ENCODE assay signal across 10 mouse cellular contexts in genomic region chr2:31127899-31128298, GRCm38 (mm10). TPM values are rescaled to one million over a fixed set of nuclear protein-coding genes. Genes with fewer than 3 reads are reported as not detected.
DNase-seq lines count a peak whose midpoint lies in the region; ATAC-seq and TF ChIP-seq lines count a peak whose summit lies in the region.
"Had no signal": no experiment of that assay in that cellular context is flagged by ENCODE, and none has a peak within 500 bp of the region (broad histone marks: within the 10 kb centered on the region; RNA-seq: fewer than 3 reads in every experiment).

No protein-coding gene starts in this region.

- H3K9ac ChIP-seq in CH12.LX (ENCODE audit: insufficient read depth, low read depth) = no peak overlapping the region
- H3K9ac ChIP-seq in lung, postnatal 0 days (replicated peaks; ENCODE audit: low read depth) = no peak overlapping the region
- no peak overlapping the region for H3K9ac ChIP-seq in intestine, embryonic 16.5 days (ENCODE audit: low read depth, low read length)
- H3K9ac ChIP-seq: forebrain, embryonic 12.5 days; hindbrain, embryonic 12.5 days had no signal

- H3K27me3 ChIP-seq in CH12.LX (replicated peaks) = no peaks in the 10 kb centered on the region
- H3K27me3 ChIP-seq in lung, postnatal 0 days (replicated peaks; ENCODE audit: insufficient read depth, low read length) = no peaks in the 10 kb centered on the region
- H3K27me3 ChIP-seq in intestine, embryonic 16.5 days (replicated peaks; ENCODE audit: control insufficient read depth, insufficient read depth, low read length) = no peaks in the 10 kb centered on the region
- H3K27me3 ChIP-seq: forebrain, embryonic 12.5 days; hindbrain, embryonic 12.5 days had no signal

- no peak for TF ChIP-seq EP300 in CH12.LX (IDR thresholded peaks at IDR 0.05; ENCODE audit: low read length)
- TF ChIP-seq EP300 in lung, postnatal 0 days (IDR thresholded peaks at IDR 0.05) = no peak

- no peak overlapping the region for H3K4me2 ChIP-seq in CH12.LX (ENCODE audit: insufficient read depth, low read depth, poor library complexity, severe bottlenecking)
- no peak overlapping the region for H3K4me2 ChIP-seq in lung, postnatal 0 days (replicated peaks; ENCODE audit: low read depth, low read length)
- H3K4me2 ChIP-seq in intestine, embryonic 16.5 days (ENCODE audit: low read depth, low read length) = no peak overlapping the region
- H3K4me2 ChIP-seq: forebrain, embryonic 12.5 days; hindbrain, embryonic 12.5 days had no signal

- no peak for TF ChIP-seq CTCF in gastrocnemius, adult 2 months (IDR thresholded peaks at IDR 0.05)
- no peak for TF ChIP-seq CTCF in CH12.LX (conservative IDR thresholded peaks at IDR 0.05 in 1 of 2, IDR thresholded peaks at IDR 0.05 in 1 of 2; ENCODE audit: low read depth in 2 of 2, low read length in 2 of 2)
- TF ChIP-seq CTCF in lung, postnatal 0 days (IDR thresholded peaks at IDR 0.05) = no peak

- intact Hi-C loops in gastrocnemius, adult 2 months (cut with DNase I) = no loop called here

- TF ChIP-seq POLR2A in CH12.LX (IDR thresholded peaks at IDR 0.05; ENCODE audit: low read depth, low read length) = no peak

- H3K9me3 ChIP-seq in CH12.LX (replicated peaks; ENCODE audit: low read length) = no peaks in the 10 kb centered on the region
- H3K9me3 ChIP-seq in lung, postnatal 0 days (ENCODE audit: low read length) = no peaks in the 10 kb centered on the region
- H3K9me3 ChIP-seq in intestine, embryonic 16.5 days (ENCODE audit: control insufficient read depth, low read length) = no peaks in the 10 kb centered on the region
- H3K9me3 ChIP-seq: forebrain, embryonic 12.5 days; hindbrain, embryonic 12.5 days had no signal

- DNase-seq in gastrocnemius, adult 2 months = peak; percentile 69
- no peak for DNase-seq in gastrocnemius, postnatal 4 days (ENCODE audit: low spot score in 2 of 2)
- no peak for DNase-seq in CH12.LX (ENCODE audit: extremely low read depth)
- DNase-seq in lung, postnatal 0 days (ENCODE audit: low spot score) = peak; percentile 47
- no peak for DNase-seq in right cerebral cortex, postnatal 25 days

- in situ Hi-C loops in CH12.LX (cut with MboI; ENCODE audit: low pct_ligation_motif_present, low pct_unique_long_range_greater_than_20kb, low sequenced_read_pairs) = no loop called here

- H3K4me1 ChIP-seq in CH12.LX (ENCODE audit: control insufficient read depth in 1 of 2, insufficient read depth in 2 of 2) = peaks cover 36 to 90% of the 10 kb centered on the region in 2 experiments
- H3K4me1 ChIP-seq in lung, postnatal 0 days (ENCODE audit: insufficient read depth, low read depth, low read length) = peaks cover 22% of the 10 kb centered on the region
- H3K4me1 ChIP-seq in intestine, embryonic 16.5 days (ENCODE audit: control insufficient read depth, insufficient read depth, low read length) = peaks cover 44% of the 10 kb centered on the region

- H3K27ac ChIP-seq in gastrocnemius, adult 2 months = peak overlapping the region; percentile 64
- H3K27ac ChIP-seq in CH12.LX (ENCODE audit: insufficient read depth, low read depth) = peak overlapping the region; percentile 17; the same call in 1 of the 2 replicates
- H3K27ac ChIP-seq in lung, postnatal 0 days (ENCODE audit: low read length) = no peak overlapping the region
- no peak overlapping the region for H3K27ac ChIP-seq in intestine, embryonic 16.5 days (ENCODE audit: low read length)
- H3K27ac ChIP-seq: forebrain, embryonic 12.5 days; hindbrain, embryonic 12.5 days had no signal

- TF ChIP-seq RAD21 in CH12.LX (IDR thresholded peaks at IDR 0.05; ENCODE audit: low read depth, low read length) = no peak

- peaks cover 22 to 81% of the 10 kb centered on the region in 2 experiments for H3K36me3 ChIP-seq in CH12.LX (replicated peaks in 1 of 2; ENCODE audit: control insufficient read depth in 1 of 2, insufficient read depth in 1 of 2, low read length in 1 of 2)
- no peaks in the 10 kb centered on the region for H3K36me3 ChIP-seq in lung, postnatal 0 days (ENCODE audit: insufficient read depth, low read length)
- H3K36me3 ChIP-seq in intestine, embryonic 16.5 days (ENCODE audit: control insufficient read depth, insufficient read depth, low read length) = no peaks in the 10 kb centered on the region
- H3K36me3 ChIP-seq: forebrain, embryonic 12.5 days; hindbrain, embryonic 12.5 days had no signal

- WGBS in lung, postnatal 0 days = 58% methylated on average over 4 of the region's 4 CpGs
- WGBS in intestine, embryonic 16.5 days = 63% methylated on average over 4 of the region's 4 CpGs

- H3K79me2 ChIP-seq in CH12.LX (replicated peaks; ENCODE audit: control insufficient read depth, extremely low read depth, insufficient read depth, poor library complexity, severe bottlenecking) = peaks cover 98% of the 10 kb centered on the region

- dilution Hi-C loops in CH12.LX (cut with MboI; ENCODE audit: extremely low pct_ligation_motif_present, extremely low pct_unique_long_range_greater_than_20kb, low sequenced_read_pairs) = no loop called here

- 0 out of 2 replicates have a peak, but pooled peaks have one; percentile 29 for ATAC-seq in common myeloid progenitor, adult 5-6 weeks (replicated peaks; ENCODE audit: low read depth, poor library complexity, severe bottlenecking)
- no peak for ATAC-seq in lung, postnatal 0 days
- ATAC-seq in erythroid progenitor cell, adult 5-6 weeks (replicated peaks; ENCODE audit: low FRiP score, poor library complexity, severe bottlenecking) = no peak; the same call in 1 of the 2 replicates
- ATAC-seq in intestine, embryonic 16.5 days = no peak

- no peak overlapping the region for H3K4me3 ChIP-seq in gastrocnemius, adult 2 months
- no peak overlapping the region for H3K4me3 ChIP-seq in CH12.LX (replicated peaks in 1 of 3; ENCODE audit: low read depth in 2 of 3, low read length in 2 of 3, poor library complexity in 1 of 3)
- no peak overlapping the region for H3K4me3 ChIP-seq in lung, postnatal 0 days (ENCODE audit: low read depth, low read length)
- no peak overlapping the region for H3K4me3 ChIP-seq in intestine, embryonic 16.5 days (ENCODE audit: low read length)
- H3K4me3 ChIP-seq: forebrain, embryonic 12.5 days; hindbrain, embryonic 12.5 days had no signal

TF ChIP-seq in CH12.LX, 34 proteins besides CTCF, POLR2A, EP300 and RAD21:
- TF ChIP-seq MAFK (IDR thresholded peaks at IDR 0.05; ENCODE audit: insufficient replicate concordance, low read length) (0 out of 2 replicates have a peak, but pooled peaks have one; percentile 21), USF2 (conservative IDR thresholded peaks at IDR 0.05; ENCODE audit: low read depth, low read length) (no peak)
TF ChIP-seq in CH12.LX: peak in this region for 1.

RNA-seq across cellular contexts. Expression of gene Fnbp1, which starts 13.9 kb away (rescaled TPM):
- 10 to 100 TPM in 1 of 2 experiments, 1 to 10 TPM in 1; 7.9 to 13.2 TPM for total RNA-seq in gastrocnemius, adult 2 months (2021)
- total RNA-seq in gastrocnemius, postnatal 4 days (2021) = 10 to 100 TPM; 33.8 to 37.3 TPM
- total RNA-seq in CH12.LX (2012; rRNA removed) (39.2 and 50.5 TPM in 2 replicates), CH12.LX (2014; rRNA removed) (20.7 and 29.6 TPM in 2 replicates)
- 133 and 147 TPM in 2 replicates for polyA plus RNA-seq in CH12.LX (2012; ENCODE audit: insufficient read length, low read depth)
- 43.4 and 54.3 TPM in 2 replicates for total RNA-seq in common myeloid progenitor, adult 5-6 weeks (2017)
- polyA plus RNA-seq in lung, postnatal 0 days (2015; fragmentation: Nextera tagmentation; extraction: Ambion mirVana) = 7.2 and 10.0 TPM in 2 replicates
- 3.8 and 19.1 TPM in 2 replicates for total RNA-seq in erythroid progenitor cell, adult 5-6 weeks (2015; ENCODE audit: low replicate concordance)
- total RNA-seq in erythroid progenitor cell, adult 5-6 weeks (2017; ENCODE audit: low replicate concordance) = 5.8 and 9.1 TPM in 2 replicates
- 19.0 and 21.1 TPM in 2 replicates for polyA plus RNA-seq in intestine, embryonic 16.5 days (2015; fragmentation: Nextera tagmentation; extraction: Ambion mirVana)

RNA-seq across cellular contexts. Expression of gene Gpr107, which starts 24.2 kb away (rescaled TPM):
- 10 to 100 TPM; 24.5 to 29.0 TPM for total RNA-seq in gastrocnemius, adult 2 months (2021)
- total RNA-seq in gastrocnemius, postnatal 4 days (2021) = 10 to 100 TPM; 43.2 to 46.0 TPM
- 22.7 and 24.6 TPM in 2 replicates for total RNA-seq in CH12.LX (2012; rRNA removed)
- 24.9 and 27.8 TPM in 2 replicates for total RNA-seq in CH12.LX (2014; rRNA removed)
- polyA plus RNA-seq in CH12.LX (2012; ENCODE audit: insufficient read length, low read depth) = 19.6 and 25.7 TPM in 2 replicates
- 13.7 and 15.1 TPM in 2 replicates for total RNA-seq in common myeloid progenitor, adult 5-6 weeks (2017)
- 26.2 TPM in 2 replicates for polyA plus RNA-seq in lung, postnatal 0 days (2015; fragmentation: Nextera tagmentation; extraction: Ambion mirVana)
- 15.1 and 24.7 TPM in 2 replicates for total RNA-seq in erythroid progenitor cell, adult 5-6 weeks (2015; ENCODE audit: low replicate concordance)
- 6.4 and 8.9 TPM in 2 replicates for total RNA-seq in erythroid progenitor cell, adult 5-6 weeks (2017; ENCODE audit: low replicate concordance)
- 30.4 and 32.5 TPM in 2 replicates for polyA plus RNA-seq in intestine, embryonic 16.5 days (2015; fragmentation: Nextera tagmentation; extraction: Ambion mirVana)

Comparison
In these comparisons a context has a peak if more than half of its experiments do, and no peak if none do; other contexts are left out.
1. DNase-seq: peak in gastrocnemius, adult 2 months (single experiment) and lung, postnatal 0 days (single experiment); none in gastrocnemius, postnatal 4 days (0 of 2), CH12.LX (single experiment) and right cerebral cortex, postnatal 25 days (single experiment).
2. H3K27ac ChIP-seq: peak in gastrocnemius, adult 2 months (single experiment) and CH12.LX (single experiment); none in lung, postnatal 0 days (single experiment) and intestine, embryonic 16.5 days (single experiment).